Mouse (Mus musculus) kidney, adult 8-10 months (tissue): Measurements from ENCODE around the gene Zfp148.
"Not testable (repeated sequence)": the region's sequence is repeated elsewhere in the genome, so short reads cannot be mapped to it uniquely, and the experiment has no call there.

Experiments used
- DNase-seq, 2 experiments: peaks; one replicate each; pipeline ENCODE4 v3.0.0; 2022

Zfp148 gene

DNA sequence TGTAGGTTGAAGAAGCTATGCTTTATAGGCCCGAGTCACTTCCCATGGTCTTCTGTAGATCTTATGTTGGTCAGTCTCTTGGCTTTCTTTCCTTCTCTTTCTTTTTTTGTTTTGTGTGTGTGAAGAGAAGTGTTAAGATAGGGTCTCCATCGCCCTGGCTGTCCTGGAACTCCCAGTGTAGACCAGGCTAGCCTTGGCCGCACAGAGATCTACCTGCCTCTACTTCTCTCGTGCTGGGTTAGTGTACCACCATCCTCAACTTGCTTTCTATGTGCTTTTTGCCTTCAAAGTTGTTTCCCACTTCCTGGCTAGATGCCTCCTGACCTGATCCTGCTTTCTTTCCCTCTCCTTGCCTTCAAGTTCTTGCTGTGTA is 84.6 kb downstream of the Zfp148 start:
- DNase-seq = no peak

GRCm38 (mm10) chr16:33467451-33467850 is 86.8 kb downstream of the Zfp148 start:
- peak; percentile 57 to 67 for DNase-seq

DNA sequence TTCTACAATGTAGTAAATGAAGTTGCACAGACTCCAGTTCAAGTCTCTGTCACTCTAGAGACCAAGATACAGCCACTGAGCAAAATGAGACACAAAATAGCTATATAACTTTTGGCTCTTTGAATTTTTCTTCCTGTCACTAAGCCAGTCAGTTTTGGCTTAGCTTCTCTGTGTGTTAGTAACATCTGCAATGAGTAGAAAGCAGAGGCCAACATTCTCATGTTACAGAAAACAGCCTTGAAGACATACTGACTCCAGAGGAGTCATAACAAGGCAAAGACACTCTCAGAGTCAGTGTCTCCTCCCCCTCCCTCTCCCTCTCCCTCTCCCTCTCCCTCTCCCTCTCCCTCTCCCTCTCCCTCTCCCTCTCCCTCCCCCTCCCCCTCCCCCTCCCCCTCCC is 89.3 kb downstream of the Zfp148 start:
- no peak for DNase-seq

- DNase-seq = no peak
Observed at GRCm38 (mm10) chr16:33474381-33474780, 93.7 kb downstream of the Zfp148 start.

DNA sequence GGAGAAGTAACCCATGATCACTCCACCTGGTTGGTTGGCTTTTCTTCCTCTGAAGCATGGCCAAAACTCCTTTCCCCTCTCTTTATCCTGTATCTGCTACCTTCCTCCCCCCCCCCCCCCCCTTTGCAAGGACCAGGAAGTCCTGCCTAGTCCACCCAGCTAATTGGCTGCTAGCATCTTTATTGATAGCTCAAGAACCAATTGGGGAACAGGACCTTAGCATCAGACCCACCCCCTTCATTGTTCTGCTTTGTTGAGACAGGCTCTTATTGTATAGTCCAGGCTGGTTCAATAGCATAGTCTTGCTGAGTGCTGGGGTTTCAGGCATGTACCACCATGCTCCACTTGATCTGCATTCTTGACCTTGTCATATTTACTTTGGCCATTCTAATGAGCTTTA is 99.3 kb downstream of the Zfp148 start:
- DNase-seq = no peak

DNA sequence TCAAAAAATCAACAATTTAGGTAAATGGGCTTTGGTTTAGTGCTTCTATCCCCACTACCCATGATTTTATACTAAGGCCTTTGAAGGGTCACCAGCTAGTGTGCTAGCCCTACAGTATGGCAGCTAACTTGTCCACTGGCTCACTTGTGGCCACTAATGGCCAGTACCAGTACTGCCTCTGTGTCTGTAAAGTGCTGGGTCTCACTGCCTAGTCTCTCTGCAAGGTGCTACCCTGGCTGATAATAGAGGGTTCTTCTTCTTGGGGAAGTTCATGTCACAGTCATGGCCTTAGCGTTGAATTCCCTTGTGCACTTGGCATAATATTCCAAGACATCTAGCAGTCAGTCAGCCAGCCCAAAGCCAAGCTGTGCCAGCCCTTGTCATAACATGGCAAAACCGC is 100.5 kb downstream of the Zfp148 start:
- peak in 1 of 2 experiments; percentile 46 for DNase-seq

DNA sequence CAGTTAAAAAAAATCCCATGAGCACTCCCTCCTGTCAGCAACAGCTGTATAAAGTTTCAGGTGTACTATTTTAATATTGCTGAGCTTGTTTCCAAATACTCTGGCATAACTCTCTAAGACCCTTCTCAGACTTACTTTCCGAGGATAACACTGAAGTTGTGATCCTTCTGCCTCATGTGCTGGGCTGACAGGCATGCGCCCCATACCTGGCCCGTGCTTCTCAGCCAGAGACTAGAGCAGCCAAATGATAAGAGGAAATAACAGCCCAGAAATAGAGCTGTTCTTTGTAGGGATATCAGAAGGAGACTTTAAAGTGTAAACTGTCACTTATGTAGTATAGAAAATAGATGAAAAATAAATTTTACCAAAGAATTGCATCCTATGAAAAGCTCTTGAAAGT is 101.7 kb downstream of the Zfp148 start:
- DNase-seq = no peak

DNA sequence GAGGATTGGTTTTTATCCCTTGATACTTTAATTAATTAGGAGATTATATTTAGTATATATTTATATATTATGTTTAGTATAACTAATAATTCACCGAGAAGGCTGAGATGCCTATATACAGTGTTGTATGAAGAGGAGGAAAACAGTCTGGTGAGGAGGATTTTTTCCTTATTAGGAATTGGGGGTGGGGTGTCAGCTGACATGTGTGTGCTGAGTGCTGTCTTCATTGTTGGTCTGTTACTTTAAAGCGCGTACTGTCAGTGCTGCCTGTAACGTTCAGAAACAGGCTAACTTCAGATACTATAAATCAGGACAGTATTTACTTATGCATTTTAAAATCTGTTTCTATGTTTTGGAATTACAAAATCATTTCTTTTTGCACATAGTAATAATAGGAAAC is 107.1 kb downstream of the Zfp148 start:
- DNase-seq = no peak

GRCm38 (mm10) chr16:33494374-33494773 is 113.7 kb downstream of the Zfp148 start:
- DNase-seq = no peak

GRCm38 (mm10) chr16:33508082-33508481 is 127.4 kb downstream of the Zfp148 start:
- no peak for DNase-seq

GRCm38 (mm10) chr16:33509231-33509630 is 128.6 kb downstream of the Zfp148 start:
- DNase-seq = not testable (repeated sequence)

GRCm38 (mm10) chr16:33510856-33511255 is 130.2 kb downstream of the Zfp148 start:
- not testable (repeated sequence) for DNase-seq

DNA sequence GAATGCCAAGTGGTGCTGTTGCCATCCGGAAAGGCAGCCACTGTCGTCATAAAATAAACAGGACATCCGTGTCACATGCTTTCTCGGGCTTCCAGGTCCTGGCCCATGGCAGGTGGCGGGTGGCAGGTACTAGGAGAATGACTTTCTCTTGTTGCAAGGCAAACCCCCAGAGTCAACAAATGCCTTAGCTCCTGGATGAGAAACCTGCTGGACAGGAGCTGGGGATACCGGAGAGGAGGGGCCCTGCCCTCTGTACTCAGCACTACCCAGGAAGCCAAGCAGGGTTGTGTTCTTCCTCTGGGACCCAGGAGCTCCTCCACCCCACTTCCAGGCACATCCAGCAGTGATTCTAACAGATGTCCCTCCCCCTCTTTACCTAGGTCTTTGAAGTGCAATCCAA is 131.9 kb downstream of the Zfp148 start:
- no peak for DNase-seq

DNA sequence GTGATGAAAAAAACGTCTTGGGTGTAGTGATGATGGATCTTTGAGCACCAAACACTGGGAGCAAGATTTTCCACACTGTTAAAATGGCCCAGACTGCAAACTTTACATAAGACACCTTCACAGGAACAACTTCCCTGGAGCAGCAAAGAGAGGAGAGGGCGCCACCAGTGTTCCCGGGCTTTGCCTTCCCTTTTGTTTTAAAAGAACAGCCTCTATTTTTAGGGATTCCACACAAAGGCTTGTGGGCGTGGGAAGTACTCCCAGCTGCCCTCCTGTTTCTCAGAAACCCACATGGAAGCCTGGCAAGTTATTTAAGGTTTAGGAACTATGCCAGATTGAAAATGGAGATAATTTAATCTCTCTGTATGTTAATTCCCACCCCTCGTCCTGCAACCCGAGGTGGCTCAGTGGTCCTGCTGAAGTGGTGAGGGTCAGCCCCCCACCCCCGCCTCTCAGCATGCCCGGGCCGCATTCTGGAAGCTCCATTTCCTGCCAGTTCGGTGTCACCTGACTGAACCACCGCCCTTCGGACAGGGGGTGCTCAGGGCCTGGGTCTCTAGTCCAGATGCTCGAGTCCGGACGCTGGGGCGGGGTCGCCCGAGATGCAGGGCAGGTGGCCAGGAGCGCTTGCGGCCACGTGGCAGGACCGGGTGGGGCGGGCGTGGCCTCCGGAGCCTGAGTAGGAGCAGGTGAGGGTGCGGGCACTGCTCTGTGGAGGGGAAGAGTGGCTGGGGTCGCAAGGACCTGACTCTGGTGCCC is 136.3 kb downstream of the Zfp148 start, which contains the start of gene Slc12a8:
Gene Slc12a8 (plus strand): TSS at position 522 of the 759 bp plus-strand sequence.
- no peak for DNase-seq

- no peak for DNase-seq
Observed at GRCm38 (mm10) chr16:33517627-33518026, 137.0 kb downstream of the Zfp148 start.

- no peak for DNase-seq
Observed at GRCm38 (mm10) chr16:33518236-33518635, 137.6 kb downstream of the Zfp148 start.

DNA sequence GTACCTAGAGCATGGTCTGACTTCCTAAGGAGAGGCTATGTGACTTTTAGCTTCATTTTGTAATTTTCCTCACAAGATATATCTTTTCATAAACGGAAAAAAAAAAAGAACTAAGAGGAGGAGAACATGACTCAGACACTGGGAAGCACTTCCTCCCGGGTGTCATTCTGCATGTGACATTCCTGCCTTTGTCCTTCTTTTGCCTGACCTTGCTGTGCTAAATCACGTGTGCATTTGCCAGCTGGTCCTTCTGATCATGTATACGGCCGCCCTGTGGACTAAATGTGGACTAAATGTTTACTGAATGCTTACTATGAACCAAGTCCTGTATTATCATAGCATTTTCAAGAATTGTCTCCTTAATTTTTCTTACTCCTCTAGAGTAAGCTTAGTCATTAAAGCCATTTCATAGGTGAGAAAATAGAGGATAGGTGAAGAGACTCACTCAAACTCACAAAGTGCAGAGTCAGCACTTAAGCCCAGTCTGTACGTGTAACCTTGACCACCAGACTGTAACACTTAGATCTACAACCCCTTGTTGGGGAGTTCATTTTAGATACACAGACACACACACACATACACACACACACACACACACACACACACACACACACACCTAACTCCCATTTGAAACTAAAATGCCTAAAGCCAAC is 139.4 kb downstream of the Zfp148 start:
- DNase-seq = no peak

DNA sequence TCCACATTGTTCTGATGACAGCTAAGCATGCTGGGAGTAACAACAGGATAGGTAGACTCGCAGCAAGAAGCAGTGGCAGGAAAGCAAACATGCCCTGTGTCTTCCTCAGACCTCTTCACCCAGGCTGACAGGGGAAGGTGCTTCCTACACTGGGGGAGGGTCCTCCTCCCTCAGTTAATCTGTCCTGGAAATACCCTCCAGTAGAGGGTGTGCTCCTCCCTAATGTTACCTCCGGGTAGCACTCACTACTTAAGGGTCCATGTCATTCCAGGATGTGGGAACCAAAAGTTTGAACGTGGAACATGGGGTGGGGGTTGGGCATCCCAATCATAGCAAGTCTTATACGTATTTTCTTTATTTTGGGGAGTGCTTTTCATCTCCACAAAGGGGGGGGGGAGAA is 141.9 kb downstream of the Zfp148 start:
- DNase-seq = no peak

DNA sequence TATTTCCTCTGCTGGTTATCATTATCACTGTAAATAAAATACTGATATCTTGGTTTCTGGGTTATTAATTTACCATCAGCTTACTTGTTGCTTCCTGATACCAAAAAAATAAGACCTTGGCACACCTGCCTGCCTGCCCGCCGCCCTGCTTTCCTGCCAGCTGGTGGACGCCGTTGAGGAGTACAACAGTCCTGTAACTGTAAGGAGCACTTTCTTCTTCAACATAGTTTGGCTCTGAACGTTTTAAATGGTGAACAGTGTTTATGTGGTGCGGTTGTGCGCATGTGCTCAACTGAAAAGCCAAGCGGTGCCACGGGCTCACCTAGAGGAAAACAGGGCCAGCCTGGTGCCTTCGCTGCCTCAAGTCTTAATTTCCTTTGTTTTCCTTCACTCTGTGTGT is 142.9 kb downstream of the Zfp148 start:
- DNase-seq = no peak

- DNase-seq = no peak
Observed at GRCm38 (mm10) chr16:33529502-33530454, 149.1 kb downstream of the Zfp148 start.

DNA sequence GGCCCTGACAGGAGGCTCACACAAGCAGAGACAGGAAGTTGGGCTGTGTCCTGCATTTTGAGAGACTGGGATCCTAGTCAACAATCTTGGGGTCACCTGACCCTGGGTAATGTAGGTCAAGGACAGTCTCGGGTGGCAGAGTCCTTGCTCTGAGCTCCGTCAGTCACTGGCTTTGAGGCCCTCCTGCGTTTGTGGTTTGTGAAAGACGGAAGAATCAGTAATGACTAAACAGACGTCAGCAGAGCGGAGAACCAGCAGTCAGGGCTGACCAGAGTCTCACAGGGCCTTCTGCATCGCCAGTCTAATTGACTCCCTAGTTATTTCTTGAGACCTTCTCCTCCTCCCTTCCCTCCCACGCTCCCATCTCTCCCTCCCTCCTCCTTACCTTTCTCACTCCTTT is 150.5 kb downstream of the Zfp148 start:
- no peak for DNase-seq

- no peak for DNase-seq
Observed at GRCm38 (mm10) chr16:33536456-33536855, 155.8 kb downstream of the Zfp148 start.

DNA sequence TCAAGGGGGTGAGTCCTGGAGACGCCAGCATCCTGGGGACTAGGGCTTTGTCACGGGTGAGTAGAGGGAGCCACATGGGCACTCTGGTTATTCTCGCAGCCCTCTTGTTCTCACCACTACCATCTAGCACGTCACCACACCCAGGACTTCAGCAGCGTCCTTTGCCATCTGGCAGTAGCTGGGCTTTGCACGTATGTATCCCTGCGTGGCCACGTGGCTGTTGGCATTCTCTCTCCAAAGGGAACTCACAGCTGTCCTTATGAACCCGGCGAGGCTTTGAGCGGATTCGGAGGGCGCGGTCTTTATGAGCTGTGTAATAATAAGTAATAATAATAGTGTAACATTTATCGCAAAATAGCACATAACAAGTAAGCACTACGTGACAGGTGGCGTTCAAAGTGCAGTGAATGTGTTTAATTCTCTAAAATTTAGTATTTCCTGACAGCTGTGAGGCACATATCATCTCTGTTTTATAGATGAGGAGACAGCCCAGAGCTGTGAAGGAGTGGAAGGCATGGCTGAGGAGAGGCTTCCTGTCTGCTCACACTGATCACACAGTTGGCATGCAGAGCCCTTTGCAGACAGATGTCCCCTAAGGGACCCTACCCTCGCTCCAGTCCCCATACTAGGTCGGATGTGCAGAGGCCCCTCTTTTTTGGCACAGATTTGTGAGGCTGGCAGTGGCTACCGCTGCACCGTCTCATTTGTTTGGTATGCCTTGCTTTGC is 157.0 kb downstream of the Zfp148 start:
- no peak for DNase-seq
